In the genomic region with DNA sequence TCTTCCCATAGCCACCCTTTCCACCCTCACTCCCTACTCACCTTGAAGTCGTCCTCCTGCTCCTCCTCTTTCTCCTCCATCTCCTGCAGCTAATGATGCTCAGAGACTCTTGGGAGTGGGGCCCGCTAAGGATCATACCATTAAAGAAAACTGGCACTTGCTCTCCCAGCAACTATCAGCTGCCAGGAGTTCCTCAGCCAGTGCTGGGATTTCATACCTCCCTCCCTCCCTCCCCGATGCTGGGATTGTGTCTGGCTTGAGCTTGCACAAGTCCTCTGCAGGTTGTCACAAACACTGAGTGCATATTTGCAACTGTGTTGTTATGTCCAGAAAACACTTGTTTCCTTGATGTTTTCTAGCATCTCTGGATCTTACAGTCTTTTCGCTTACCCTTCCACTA, we compare ENCODE assay signal across 9 mouse cellular contexts. TPM values are rescaled to one million over a fixed set of nuclear protein-coding genes. Genes with fewer than 3 reads are reported as not detected.
DNase-seq lines count a peak whose midpoint lies in the region; ATAC-seq and TF ChIP-seq lines count a peak whose summit lies in the region.
"Had no signal": no experiment of that assay in that cellular context is flagged by ENCODE, and none has a peak within 500 bp of the region (broad histone marks: within the 10 kb centered on the region; RNA-seq: fewer than 3 reads in every experiment).

TSS of gene Fkbp14 (minus strand) at position 101 of the 400 bp plus-strand sequence.

- peak within 1 kb of the TSS; percentile 86; the same call in 1 of the 2 replicates for H3K4me3 ChIP-seq in embryonic fibroblast, embryonic 13.5 days (ENCODE audit: insufficient read depth, low read length)
- no peak within 1 kb of the TSS for H3K4me3 ChIP-seq in intestine, embryonic 15.5 days (replicated peaks)
- peak within 1 kb of the TSS; percentile 96 for H3K4me3 ChIP-seq in neural tube, embryonic 13.5 days

- H3K4me1 ChIP-seq in embryonic fibroblast, embryonic 13.5 days (ENCODE audit: control insufficient read depth, insufficient read depth, low read length): peaks cover 5% of the 10 kb centered on the region; the same call in 1 of the 2 replicates
- H3K4me1 ChIP-seq in intestine, embryonic 15.5 days (replicated peaks): peaks cover 15% of the 10 kb centered on the region
- peaks cover 37% of the 10 kb centered on the region for H3K4me1 ChIP-seq in neural tube, embryonic 13.5 days (replicated peaks)

- no peak within 1 kb of the TSS for H3K27ac ChIP-seq in embryonic fibroblast, embryonic 13.5 days (ENCODE audit: insufficient read depth, low read length)
- no peak within 1 kb of the TSS for H3K27ac ChIP-seq in intestine, embryonic 15.5 days
- H3K27ac ChIP-seq in neural tube, embryonic 13.5 days (replicated peaks): no peak within 1 kb of the TSS

- no peak for TF ChIP-seq CTCF in embryonic fibroblast, embryonic 13.5 days (IDR thresholded peaks at IDR 0.05; ENCODE audit: borderline replicate concordance, insufficient read depth, low read length)

- no peak for DNase-seq in layer of hippocampus, adult 8-10 months (ENCODE audit: low spot score in 2 of 2)
- DNase-seq in layer of hippocampus, adult 11-12 months (ENCODE audit: low spot score): no peak
- DNase-seq in right cerebral cortex, postnatal 14 days: no peak

- no peak within 1 kb of the TSS for H3K9ac ChIP-seq in intestine, embryonic 15.5 days
- H3K9ac ChIP-seq in neural tube, embryonic 13.5 days: peak within 1 kb of the TSS; percentile 90; the same call in 1 of the 2 replicates

- 74% methylated on average over 4 of the region's 4 CpGs for WGBS in intestine, embryonic 15.5 days
- 71% methylated on average over 4 of the region's 4 CpGs for WGBS in neural tube, embryonic 13.5 days

- no peak for ATAC-seq in intestine, embryonic 15.5 days
- no peak for ATAC-seq in neural tube, embryonic 13.5 days (ENCODE audit: low read depth)
- ATAC-seq in CD4-positive, CD25-positive, alpha-beta regulatory T cell, adult 4 months: no peak
- no peak for ATAC-seq in megakaryocyte progenitor cell, adult 5-6 weeks (replicated peaks; ENCODE audit: poor library complexity)

- H3K9me3 ChIP-seq in intestine, embryonic 15.5 days: no peaks in the 10 kb centered on the region
- no peaks in the 10 kb centered on the region for H3K9me3 ChIP-seq in neural tube, embryonic 13.5 days
- H3K9me3 ChIP-seq: megakaryocyte, embryonic 14.5 days had no signal

- TF ChIP-seq POLR2A in embryonic fibroblast, embryonic 13.5 days (IDR thresholded peaks at IDR 0.05; ENCODE audit: low read depth, low read length): no peak

- H3K4me2 ChIP-seq in intestine, embryonic 15.5 days (replicated peaks): peak within 1 kb of the TSS; percentile 76
- H3K4me2 ChIP-seq in neural tube, embryonic 13.5 days: peak within 1 kb of the TSS; percentile 80

- H3K36me3 ChIP-seq in intestine, embryonic 15.5 days: no peaks in the 10 kb centered on the region
- H3K36me3 ChIP-seq in neural tube, embryonic 13.5 days: no peaks in the 10 kb centered on the region

- H3K27me3 ChIP-seq in intestine, embryonic 15.5 days (replicated peaks): no peaks in the 10 kb centered on the region
- H3K27me3 ChIP-seq in neural tube, embryonic 13.5 days: no peaks in the 10 kb centered on the region

RNA-seq across cellular contexts. Expression of gene Fkbp14, which starts in this region (rescaled TPM):
- total RNA-seq in layer of hippocampus, adult 8-10 months (2022): 10 to 100 TPM; 12.3 to 18.3 (median 13.7) TPM
- polyA plus RNA-seq in embryonic fibroblast, embryonic 13.5 days (2011; ENCODE audit: insufficient read length, low read depth, missing spikeins): 59.6 and 61.2 TPM in 2 replicates
- 23.1 and 24.3 TPM in 2 replicates for polyA plus RNA-seq in intestine, embryonic 15.5 days (2015; fragmentation: Nextera tagmentation; extraction: Ambion mirVana)
- 19.0 and 19.3 TPM in 2 replicates for polyA plus RNA-seq in neural tube, embryonic 13.5 days (2015; fragmentation: Nextera tagmentation; extraction: Ambion mirVana)
- not detected for polyA plus RNA-seq in CD4-positive, CD25-positive, alpha-beta regulatory T cell, adult 4 months (2017; shearing (Covaris generic))
- 0.54 TPM in 1 of 2 replicates, not detected in the other for total RNA-seq in megakaryocyte progenitor cell, adult 5-6 weeks (2015)
- 0.29 TPM in 1 of 2 replicates, not detected in the other for total RNA-seq in megakaryocyte progenitor cell, adult 5-6 weeks (2017)

Comparison
In these comparisons a context has a peak if more than half of its experiments do, and no peak if none do; other contexts are left out.
1. RNA of gene Fkbp14 (total RNA-seq): 12.3 to 18.3 TPM in layer of hippocampus, adult 8-10 months; 0.29 to 0.54 TPM in megakaryocyte progenitor cell, adult 5-6 weeks; every median in the first group is over 4 times any median in the second.
2. RNA of gene Fkbp14 (polyA plus RNA-seq): 59.6 to 61.2 TPM in embryonic fibroblast, embryonic 13.5 days, 23.1 to 24.3 TPM in intestine, embryonic 15.5 days and 19.0 to 19.3 TPM in neural tube, embryonic 13.5 days; not detected in CD4-positive, CD25-positive, alpha-beta regulatory T cell, adult 4 months; every median in the first group is over 10 times any median in the second.